ENCODE assay signal across 8 mouse cellular contexts in genomic region chr3:118428523-118428922, GRCm38 (mm10).
DNase-seq lines count a peak whose midpoint lies in the region; ATAC-seq and TF ChIP-seq lines count a peak whose summit lies in the region.

No protein-coding gene starts in this region.

- no peak overlapping the region for H3K4me2 ChIP-seq in forebrain, embryonic 14.5 days (ENCODE audit: low read length)
- H3K4me2 ChIP-seq in forebrain, embryonic 13.5 days = no peak overlapping the region

- TF ChIP-seq POLR2A in lung, adult 2 months (IDR thresholded peaks at IDR 0.05; ENCODE audit: borderline replicate concordance, extremely low read depth, low read depth, low read length) = no peak

- no peak for ATAC-seq in forebrain, embryonic 14.5 days
- ATAC-seq in forebrain, embryonic 13.5 days = no peak
- no peak for ATAC-seq in CD4-positive, CD25-positive, alpha-beta regulatory T cell, adult 4 months

- no peak overlapping the region for H3K9ac ChIP-seq in forebrain, embryonic 14.5 days (ENCODE audit: low read length)
- no peak overlapping the region for H3K9ac ChIP-seq in forebrain, embryonic 13.5 days

- 2% methylated on average over 5 of the region's 5 CpGs for WGBS in forebrain, embryonic 14.5 days
- 5% methylated on average over 5 of the region's 5 CpGs for WGBS in forebrain, embryonic 13.5 days
- 2% methylated on average over 5 of the region's 5 CpGs for WGBS in lung, adult 2 months

- no peaks in the 10 kb centered on the region for H3K27me3 ChIP-seq in forebrain, embryonic 14.5 days (replicated peaks; ENCODE audit: control insufficient read depth, insufficient read depth, low read length)
- H3K27me3 ChIP-seq in forebrain, embryonic 13.5 days = peaks cover 13% of the 10 kb centered on the region

- H3K36me3 ChIP-seq in forebrain, embryonic 14.5 days (ENCODE audit: control insufficient read depth, insufficient read depth, low read length) = no peaks in the 10 kb centered on the region
- H3K36me3 ChIP-seq in forebrain, embryonic 13.5 days (ENCODE audit: poor library complexity, severe bottlenecking) = no peaks in the 10 kb centered on the region

- peak; percentile 65 for TF ChIP-seq CTCF in lung, adult 2 months (IDR thresholded peaks at IDR 0.05; ENCODE audit: insufficient read depth, low read length)

- H3K4me3 ChIP-seq in forebrain, embryonic 14.5 days (ENCODE audit: low read depth, low read length) = no peak overlapping the region
- H3K4me3 ChIP-seq in forebrain, embryonic 13.5 days = no peak overlapping the region
- no peak overlapping the region for H3K4me3 ChIP-seq in lung, adult 2 months (replicated peaks; ENCODE audit: extremely low read depth, low read depth, low read length)

- no peaks in the 10 kb centered on the region for H3K9me3 ChIP-seq in forebrain, embryonic 14.5 days (replicated peaks; ENCODE audit: control insufficient read depth, low read length)
- H3K9me3 ChIP-seq in forebrain, embryonic 13.5 days (replicated peaks) = no peaks in the 10 kb centered on the region

- no peak overlapping the region for H3K27ac ChIP-seq in forebrain, embryonic 14.5 days (ENCODE audit: low read depth, low read length)
- H3K27ac ChIP-seq in forebrain, embryonic 13.5 days = no peak overlapping the region

- peak; percentile 86 for DNase-seq in forebrain, embryonic 14.5 days (ENCODE audit: low spot score)
- DNase-seq in ovary, postnatal 14 days (ENCODE audit: low spot score) = peak; percentile 48
- no peak for DNase-seq in ovary, adult 18-20 months (ENCODE audit: low spot score)
- DNase-seq in cerebellum, postnatal 10 days = peak; percentile 89 to 93
- DNase-seq in kidney, adult 8-10 months = peak; percentile 2 to 56
- peak; percentile 23 for DNase-seq in lung, adult 2 months

- H3K4me1 ChIP-seq in forebrain, embryonic 14.5 days (ENCODE audit: control insufficient read depth, insufficient read depth, low read length) = peaks cover 8% of the 10 kb centered on the region
- peaks cover 25% of the 10 kb centered on the region for H3K4me1 ChIP-seq in forebrain, embryonic 13.5 days
- no peaks in the 10 kb centered on the region for H3K4me1 ChIP-seq in lung, adult 2 months (ENCODE audit: control insufficient read depth, insufficient read depth, low read length)
